Mouse (Mus musculus): ENCODE measurements around the gene Olfr434.
"Not testable (repeated sequence)": the region's sequence is repeated elsewhere in the genome, so short reads cannot be mapped to it uniquely, and the experiment has no call there.

Gene Olfr434

DNA sequence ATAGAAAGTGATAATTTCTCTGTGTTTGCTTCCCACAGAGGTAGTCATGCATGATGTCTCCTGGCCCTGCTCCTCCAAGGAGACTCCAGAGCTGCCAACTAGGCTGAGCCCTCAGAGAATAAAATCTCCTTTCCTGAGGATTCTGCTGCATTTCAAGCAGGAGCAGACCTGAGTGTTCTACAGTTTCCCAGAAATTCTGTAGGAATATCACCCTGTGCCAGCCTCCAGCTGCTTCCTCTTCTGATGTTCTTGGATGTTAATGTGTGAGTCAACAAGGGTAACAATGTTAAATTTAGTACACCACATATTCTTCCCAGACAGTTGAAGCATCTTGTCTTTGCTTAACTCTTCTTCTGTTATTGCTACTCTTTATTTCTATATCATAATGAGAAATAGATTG, at the start of gene Olfr434:
Gene Olfr434 (plus strand): TSS at position 149 of the 400 bp plus-strand sequence.
- not testable (repeated sequence) for DNase-seq (ENCODE audit: low read depth)

DNA sequence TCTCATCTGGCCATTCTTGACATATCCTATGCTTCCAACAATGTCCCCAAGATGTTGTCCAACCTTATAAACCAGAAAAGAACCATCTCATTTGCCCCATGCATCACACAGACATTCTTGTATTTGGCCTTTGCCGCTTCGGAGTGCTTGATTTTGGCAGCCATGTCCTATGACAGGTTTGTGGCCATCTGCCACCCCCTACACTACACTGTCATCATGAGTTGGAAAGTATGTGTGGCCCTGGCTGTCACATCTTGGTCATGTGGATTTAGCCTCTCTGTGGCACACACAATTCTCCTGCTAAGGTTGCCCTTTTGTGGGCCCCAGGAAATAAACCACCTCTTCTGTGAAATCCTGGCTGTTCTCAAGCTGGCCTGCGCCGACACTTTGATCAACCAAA, 45.6 kb upstream of the Olfr434 start:
- DNase-seq (ENCODE audit: low read depth) = no peak

DNA sequence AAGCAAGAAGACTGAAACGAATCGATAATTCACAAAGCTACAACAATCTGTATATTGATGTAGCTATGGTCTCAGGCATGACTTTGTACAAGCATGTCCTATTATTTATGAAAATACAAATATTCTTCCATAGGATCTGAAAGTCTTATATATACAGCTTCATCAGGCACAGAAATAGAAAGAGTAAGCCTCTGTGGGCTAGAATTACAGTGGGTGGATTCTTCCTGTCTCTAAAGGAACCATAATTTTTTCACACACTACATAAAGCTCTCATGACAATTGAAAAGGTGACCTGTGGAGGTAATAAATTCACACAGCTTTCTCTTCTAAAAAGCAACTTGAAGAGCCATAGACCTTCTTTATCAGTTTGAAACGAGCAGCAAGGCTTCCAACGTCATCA, 41.0 kb upstream of the Olfr434 start, which contains the start of gene Olfr13:
Gene Olfr13 (plus strand): TSS at position 301 of the 400 bp plus-strand sequence.
- DNase-seq (ENCODE audit: low read depth) = no peak

DNA sequence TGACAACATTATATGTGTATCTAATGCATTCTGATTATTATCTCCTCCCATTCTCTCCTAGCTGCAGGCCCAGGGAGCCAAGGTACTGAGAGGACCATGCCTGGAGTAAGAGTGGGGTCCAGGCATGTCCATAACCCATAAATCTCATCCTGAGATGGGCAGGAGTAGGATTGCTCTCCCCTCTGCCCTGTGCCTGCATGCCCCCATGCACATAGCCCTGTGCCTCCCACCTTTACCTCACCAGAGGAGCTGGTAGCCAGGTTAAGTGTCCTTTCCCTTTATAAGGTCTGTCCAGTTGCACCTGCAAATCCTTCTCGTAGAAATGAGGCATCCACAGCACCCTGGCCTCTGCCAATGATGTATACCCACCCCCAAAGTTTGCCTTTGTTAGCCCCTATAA, 34.7 kb upstream of the Olfr434 start:
- DNase-seq (ENCODE audit: low read depth) = no peak

DNA sequence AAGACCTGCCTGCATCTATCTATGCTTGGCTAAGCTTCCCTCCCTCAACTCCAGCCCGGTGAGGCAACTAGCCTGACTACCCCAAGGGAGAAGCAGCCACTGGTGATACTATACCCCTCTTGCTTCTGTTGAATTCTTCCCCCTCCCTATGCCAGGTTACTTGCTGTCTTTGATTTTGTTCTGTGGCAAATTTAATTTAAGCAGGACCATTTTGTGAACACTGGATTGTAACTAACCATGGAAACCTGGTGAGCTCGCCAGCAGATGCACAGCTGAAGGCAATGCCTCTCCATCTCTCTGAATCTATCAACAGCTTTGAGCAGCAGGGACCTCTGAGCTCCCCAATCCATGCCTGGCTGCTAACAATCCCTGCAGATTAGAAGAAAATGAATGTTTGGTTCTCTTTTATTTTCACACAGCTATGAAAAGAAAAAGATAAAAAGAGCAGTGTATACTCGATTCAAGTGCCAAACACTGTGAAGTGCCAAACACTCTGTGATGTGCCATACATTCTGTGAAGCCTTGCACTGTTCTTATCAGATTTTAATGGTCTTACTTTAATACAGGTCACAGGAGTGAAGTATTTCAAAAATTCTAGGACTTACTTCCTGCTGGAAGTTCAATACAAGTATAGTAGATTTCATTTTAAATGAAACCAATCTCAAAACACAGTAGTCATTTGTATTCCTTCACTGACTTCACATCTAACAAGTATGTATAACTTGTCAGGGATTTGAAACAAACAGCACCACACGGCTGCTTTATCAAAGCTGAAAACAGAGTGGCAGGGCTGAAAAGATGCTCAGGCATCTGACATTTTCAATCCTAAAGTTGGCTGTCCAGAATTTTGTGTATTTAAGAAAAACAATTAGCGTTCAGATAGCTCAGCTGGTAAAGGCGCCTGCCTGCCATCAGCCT, 34.0 kb upstream of the Olfr434 start:
- DNase-seq (ENCODE audit: low read depth) = no peak

DNA sequence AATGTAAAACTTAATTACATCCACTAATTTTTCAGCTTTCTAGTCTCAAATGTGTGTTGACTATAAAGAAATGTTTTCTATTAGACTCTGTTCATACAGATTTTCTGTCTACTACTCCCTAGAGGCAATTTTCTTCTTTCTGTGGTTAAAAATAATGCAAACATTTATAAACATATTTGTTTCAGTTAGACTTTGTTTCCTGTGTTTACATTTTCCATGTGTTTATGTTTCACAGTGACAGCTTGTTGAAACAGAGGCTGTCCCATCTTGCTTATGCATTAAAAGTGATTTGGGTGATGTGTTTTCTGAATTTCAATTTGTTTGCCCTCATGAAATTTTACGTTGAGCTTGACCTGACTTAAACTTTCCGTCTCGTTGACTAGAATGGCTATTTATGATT, 21.8 kb upstream of the Olfr434 start:
- no peak for DNase-seq (ENCODE audit: low read depth)

DNA sequence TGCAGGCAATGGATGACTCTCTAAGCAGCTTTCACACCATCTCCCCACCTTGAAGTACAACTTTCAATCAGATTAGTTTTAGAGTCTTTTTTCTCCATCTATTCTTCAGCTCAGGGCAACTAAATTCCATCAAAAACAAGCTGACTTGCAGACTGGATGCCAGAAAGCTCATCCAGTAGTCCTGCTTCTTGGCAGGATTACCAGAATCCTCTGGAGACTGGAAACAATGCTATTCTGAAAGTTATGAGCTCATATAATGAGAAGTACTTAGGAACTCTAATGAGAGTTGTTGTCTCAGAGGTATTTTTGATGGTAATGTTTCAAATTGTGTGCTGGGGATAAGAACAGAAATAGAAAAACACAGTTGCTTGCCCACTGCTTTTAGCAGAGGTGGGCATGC, 16.0 kb upstream of the Olfr434 start, which contains the start of gene Olfr435:
Gene Olfr435 (plus strand): TSS at position 366 of the 400 bp plus-strand sequence.
- no peak for DNase-seq (ENCODE audit: low read depth)

DNA sequence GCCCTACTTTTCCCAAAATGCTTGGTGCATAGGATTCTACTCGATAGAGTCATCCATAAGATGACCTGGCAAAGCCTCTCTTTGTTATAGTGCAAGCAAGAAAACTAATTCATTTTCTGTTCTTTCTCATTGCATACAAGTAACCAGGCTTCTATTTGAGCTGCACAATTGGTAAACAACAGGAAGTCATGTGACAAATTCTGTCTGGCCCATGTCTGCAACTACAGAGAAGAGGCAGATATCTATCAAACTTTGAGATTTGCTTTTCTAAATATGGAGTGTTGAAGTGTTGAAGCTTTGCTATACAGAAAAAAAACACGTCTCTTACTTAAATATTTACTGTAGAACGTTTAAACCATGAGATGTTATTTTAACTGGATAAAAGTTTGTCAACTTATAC, 14.7 kb upstream of the Olfr434 start:
- DNase-seq (ENCODE audit: low read depth) = no peak

DNA sequence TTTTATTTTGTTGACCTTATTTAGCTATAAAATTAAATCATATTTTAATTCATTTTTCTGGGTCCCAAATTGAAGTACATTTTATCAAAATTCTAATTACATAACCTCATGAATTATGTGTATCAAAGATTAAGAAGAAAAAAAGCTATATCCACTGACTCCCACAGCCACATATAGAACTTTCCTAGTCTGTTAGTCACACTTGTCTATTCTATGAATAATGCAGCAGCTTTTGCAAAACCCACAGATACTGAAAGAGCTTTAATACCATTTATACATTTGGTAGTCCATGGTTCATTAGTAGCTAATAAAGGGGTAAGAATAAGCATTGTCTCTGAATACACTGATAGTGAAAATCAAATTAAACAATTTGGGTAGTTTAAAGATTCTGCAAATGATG, 10.0 kb upstream of the Olfr434 start:
- DNase-seq (ENCODE audit: low read depth) = no peak

DNA sequence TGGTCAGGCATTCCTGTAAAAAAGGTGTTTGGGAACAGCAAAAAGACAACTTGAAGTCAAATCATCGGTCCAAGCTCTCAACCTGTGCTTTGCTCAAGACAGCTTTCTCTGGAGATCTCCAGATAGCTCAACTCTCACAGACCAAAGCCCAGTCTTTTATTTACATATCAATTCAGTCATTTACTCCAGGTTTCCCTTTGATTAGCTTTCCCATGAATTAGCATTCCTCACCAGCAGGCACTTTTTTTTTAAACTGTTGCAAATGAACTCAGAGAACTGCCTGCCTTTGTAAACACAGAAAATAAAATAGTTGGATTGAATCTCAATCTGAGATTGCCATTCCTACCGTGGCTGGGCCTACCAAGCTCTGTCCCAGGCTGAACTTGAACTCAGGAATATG, 7.5 kb upstream of the Olfr434 start:
- no peak for DNase-seq (ENCODE audit: low read depth)

DNA sequence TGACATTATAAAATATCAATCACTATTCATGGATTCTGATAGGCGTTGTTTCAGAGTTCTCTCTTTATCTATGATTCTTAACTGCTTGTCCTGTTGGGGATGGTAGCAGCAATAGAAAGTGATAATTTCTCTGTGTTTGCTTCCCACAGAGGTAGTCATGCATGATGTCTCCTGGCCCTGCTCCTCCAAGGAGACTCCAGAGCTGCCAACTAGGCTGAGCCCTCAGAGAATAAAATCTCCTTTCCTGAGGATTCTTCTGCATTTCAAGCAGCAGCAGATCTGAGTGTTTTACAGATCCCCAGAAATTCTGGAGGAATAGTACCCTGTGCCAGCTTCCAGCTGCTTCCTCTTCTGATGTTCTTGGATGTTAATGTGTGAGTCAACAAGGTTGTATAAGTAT, 18.4 kb downstream of the Olfr434 start, which contains the start of gene Olfr47:
Gene Olfr47 (plus strand): TSS at position 275 of the 400 bp plus-strand sequence.
- not testable (repeated sequence) for DNase-seq (ENCODE audit: low read depth)

DNA sequence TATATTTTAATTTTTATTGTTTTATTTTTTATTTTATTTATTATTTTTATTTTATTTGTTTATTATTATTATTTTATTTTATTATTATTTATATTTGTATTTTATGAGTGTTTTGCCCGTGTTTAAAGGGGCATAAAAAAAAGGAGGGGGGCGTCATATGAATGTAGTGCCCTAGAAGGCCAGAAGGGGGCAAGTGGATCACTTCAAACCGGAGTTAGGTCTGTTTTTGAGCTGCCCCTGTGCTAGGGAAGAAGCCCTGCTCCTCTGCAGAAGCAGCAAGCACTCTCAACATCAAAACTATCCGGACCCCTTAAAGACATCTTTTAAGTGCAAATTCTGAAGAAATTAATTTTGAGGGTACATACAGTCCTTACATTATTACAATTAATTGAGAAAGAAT, 29.2 kb downstream of the Olfr434 start:
- no peak for DNase-seq (ENCODE audit: low read depth)

DNA sequence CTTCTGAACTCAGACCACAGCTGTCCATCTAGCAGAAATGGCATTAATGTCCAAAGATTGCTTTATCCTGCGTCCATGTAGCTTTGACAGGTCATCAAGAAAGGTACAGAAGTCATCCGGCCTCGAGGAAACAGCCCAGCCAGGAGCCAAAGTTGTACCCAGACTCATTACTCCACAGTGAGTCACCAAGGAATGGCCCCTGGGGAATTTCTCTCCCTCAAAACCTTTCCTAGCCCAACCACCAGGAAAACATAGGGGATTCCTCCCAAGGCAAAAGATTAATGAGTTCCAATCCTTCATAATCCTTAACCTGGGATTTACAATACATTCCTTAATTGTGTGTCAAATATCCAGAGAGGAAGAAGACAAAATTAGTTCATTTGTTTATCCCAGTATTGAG, 34.6 kb downstream of the Olfr434 start:
- no peak for DNase-seq (ENCODE audit: low read depth)

DNA sequence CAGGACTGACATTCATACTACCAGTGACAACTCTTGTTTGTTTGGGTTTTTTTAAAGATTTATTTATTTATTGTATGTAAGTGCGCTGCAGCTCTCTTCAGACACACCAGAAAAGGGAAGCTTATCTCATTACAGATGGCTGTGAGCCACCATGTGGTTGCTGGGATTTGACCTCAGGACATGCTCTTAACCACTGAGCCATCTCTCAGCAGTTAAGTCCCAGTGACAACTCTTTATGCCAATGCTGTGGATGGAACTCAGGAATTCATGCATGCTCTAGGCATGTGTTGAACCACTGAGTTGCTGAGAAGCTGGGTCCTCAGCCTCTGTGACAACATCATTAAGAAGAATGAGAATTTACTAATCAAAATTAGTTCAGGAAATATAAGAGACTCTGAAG, 40.2 kb downstream of the Olfr434 start:
- DNase-seq (ENCODE audit: low read depth) = no peak

DNA sequence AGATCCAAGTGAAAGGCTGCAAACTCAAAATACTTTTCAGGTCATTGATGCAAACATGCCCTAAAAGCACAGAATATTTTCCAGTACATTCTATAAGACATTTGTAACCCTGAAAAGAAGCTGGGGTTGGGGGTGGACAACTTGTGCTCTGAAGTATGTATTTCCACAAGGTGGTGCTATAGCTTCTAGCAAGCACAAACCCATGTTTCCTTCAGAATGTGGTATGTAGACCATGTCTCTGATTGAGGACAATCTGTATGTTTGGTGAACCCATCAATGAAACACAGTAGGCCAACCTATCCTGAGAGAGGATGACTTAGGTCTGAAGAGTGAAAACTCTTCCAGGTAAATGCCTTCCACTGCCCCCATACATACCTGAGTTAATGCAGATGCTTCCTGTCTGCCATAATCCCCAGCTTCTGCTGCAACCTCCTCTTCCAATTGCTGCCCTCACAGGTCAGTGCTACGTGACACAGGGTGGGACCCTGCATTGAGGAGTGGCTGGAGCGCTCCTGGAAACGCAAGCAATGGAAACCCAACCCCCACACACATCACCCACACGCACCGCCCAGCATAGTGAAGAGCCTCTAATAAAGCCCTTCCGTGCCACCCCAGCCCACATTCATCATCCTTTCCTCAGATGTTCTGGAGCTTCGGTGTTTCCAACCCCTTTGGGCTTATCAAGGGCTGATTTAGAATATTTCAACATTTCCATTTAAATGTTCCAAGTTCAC, 41.5 kb downstream of the Olfr434 start:
- DNase-seq (ENCODE audit: low read depth) = peak; percentile 13

DNA sequence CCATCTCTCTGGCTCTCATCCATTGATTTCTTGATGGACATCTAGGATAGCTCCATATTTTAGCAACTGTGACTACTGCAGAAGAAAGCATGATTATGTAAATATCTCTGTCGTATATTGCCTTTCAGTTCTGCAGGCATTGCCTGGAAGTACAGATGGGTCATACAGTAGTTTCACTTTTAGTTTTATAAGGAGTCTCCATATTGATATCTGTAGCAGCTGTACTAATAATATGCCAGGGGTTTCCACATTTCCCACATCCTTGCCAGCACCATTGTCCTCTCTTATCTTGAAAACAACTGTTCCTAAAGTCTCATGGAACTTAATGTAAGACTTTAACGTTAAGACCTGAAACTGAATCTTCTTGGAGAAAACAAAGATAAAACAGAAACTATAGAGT, 47.9 kb downstream of the Olfr434 start:
- no peak for DNase-seq (ENCODE audit: low read depth)

DNA sequence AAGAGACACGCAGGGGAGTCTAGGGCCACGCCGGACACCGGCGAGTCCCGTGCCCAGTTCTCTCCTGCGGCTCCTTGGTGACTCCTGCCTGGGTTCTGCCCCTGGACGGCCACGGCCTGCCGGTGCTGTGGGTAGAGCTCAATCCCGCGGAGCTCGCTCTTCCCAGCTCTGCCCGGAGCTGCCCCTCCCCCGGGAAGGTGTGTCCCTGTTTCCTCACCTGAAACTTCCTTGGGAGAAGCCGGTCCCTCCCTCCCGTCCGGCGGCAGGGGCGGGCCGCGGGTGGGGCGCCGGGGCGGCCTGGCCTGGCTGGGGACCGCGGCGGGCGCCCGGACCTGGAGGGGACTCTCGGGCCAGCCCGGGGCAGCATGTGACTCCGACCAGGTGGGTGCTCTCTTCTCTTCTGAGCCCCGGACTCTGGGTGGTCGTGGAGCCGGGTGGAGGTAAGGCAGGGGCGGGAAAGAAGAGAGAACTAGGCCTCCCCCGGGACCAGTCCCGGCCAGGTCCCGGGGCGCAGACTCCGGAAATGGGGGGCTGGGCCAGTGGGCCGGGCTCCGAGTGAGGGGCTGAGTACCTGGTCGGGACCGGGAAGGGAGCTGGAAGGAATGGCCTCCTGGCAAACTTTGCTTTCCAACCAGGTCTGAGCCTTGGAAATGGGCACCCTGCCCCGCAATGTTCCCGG, 52.7 kb downstream of the Olfr434 start, which contains the start of gene Arhgef5:
Gene Arhgef5 (plus strand): TSS at position 220 of the 679 bp plus-strand sequence.
- DNase-seq (ENCODE audit: low read depth) = peak; percentile 17

DNA sequence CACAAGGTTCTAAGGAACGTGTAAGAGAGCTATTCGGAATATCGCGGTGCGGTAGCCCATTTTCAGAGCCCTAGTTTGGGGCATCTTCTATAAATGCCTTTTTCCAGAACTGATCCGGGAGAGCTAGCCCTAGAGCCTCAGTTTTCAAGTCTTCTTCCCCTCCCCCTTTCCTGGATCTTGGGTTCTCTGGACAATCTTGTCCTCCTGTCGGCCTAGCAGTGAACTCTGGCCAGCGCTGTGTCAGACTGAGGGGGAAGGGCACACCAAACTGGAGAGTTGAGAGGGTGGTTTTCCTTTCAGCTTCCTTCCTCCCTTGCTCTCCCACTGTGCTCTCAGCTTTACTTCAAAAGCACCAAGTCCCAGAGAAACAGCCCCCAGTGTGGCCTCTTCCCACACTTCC, 53.5 kb downstream of the Olfr434 start:
- DNase-seq (ENCODE audit: low read depth) = peak; percentile 28
